Mouse (Mus musculus) limb, embryonic 14.5 days (tissue): Measurements from ENCODE around the gene Tceanc. TPM values are rescaled to one million over a fixed set of nuclear protein-coding genes. Genes with fewer than 3 reads are reported as not detected.

Source experiments
- ATAC-seq: fragments of 200-750 bp; cut with Nextera tagmentation; 2 replicates; pipeline ENCODE4 v1.8.0; 2017; ENCODE audit warnings: low read depth, moderate number of reproducible peaks, moderate TSS enrichment; ENCODE audit not compliant: low FRiP score
- DNase-seq: peaks from one replicate; pipeline ENCODE4 v3.0.0-alpha.2; 2015; ENCODE audit warnings: low spot score
- H3K27ac ChIP-seq: fragments of 300-500 bp; sonication (generic); replicated peaks from 2 replicates; pipeline ENCODE4 v1.5.1; 2014; ENCODE audit warnings: low read depth, mild to moderate bottlenecking, low read length, moderate library complexity, mixed read lengths
- H3K27me3 ChIP-seq: fragments of 300-500 bp; sonication (generic); 2 replicates; pipeline ENCODE4 v1.6.1; 2014; ENCODE audit warnings: low read length, mixed read lengths; ENCODE audit not compliant: control insufficient read depth, insufficient read depth
- H3K36me3 ChIP-seq: fragments of 300-500 bp; sonication (generic); 2 replicates; pipeline ENCODE4 v1.6.1; 2014; ENCODE audit warnings: mild to moderate bottlenecking, low read length, moderate library complexity, mixed read lengths; ENCODE audit not compliant: control insufficient read depth, insufficient read depth
- H3K4me1 ChIP-seq: fragments of 300-500 bp; sonication (generic); 2 replicates; pipeline ENCODE4 v1.6.1; 2014; ENCODE audit warnings: antibody characterized with exemption, low read length, mixed read lengths; ENCODE audit not compliant: control insufficient read depth, insufficient read depth
- H3K4me2 ChIP-seq: fragments of 300-500 bp; sonication (generic); replicated peaks from 2 replicates; pipeline ENCODE4 v1.6.1; 2014; ENCODE audit warnings: low read depth, mild to moderate bottlenecking, low read length, moderate library complexity; ENCODE audit not compliant: severe bottlenecking
- H3K4me3 ChIP-seq: fragments of 300-500 bp; sonication (generic); replicated peaks from 2 replicates; pipeline ENCODE4 v1.5.1; 2014; ENCODE audit warnings: low read length
- H3K9ac ChIP-seq: fragments of 300-500 bp; sonication (generic); 2 replicates; pipeline ENCODE4 v1.6.1; 2014; ENCODE audit warnings: mild to moderate bottlenecking, low read depth, low read length, moderate library complexity; ENCODE audit not compliant: severe bottlenecking
- H3K9me3 ChIP-seq: fragments of 300-500 bp; sonication (generic); 2 replicates; pipeline ENCODE4 v1.6.1; 2016; ENCODE audit warnings: low read length; ENCODE audit not compliant: control insufficient read depth
- POLR2A ChIP-seq: fragments of 200-500 bp; IDR thresholded peaks from 2 replicates; pipeline ENCODE4 v1.8.0; 2012; ENCODE audit warnings: inconsistent platforms, mild to moderate bottlenecking, moderate library complexity, borderline replicate concordance; ENCODE audit not compliant: insufficient read depth, insufficient read length; ENCODE audit errors: extremely low read depth
- WGBS: fragments of 180-500 bp; shearing (Covaris S2); extraction: QIAGEN DNeasy Blood & Tissue Kit; methylation state at CpG from one replicate; pipeline ENCODE4 v1.1.7; 2014; 5-methylcytosine and 5-hydroxymethylcytosine counted together
- polyA plus RNA-seq, 2 experiments: library from polyadenylated mRNA; depleted of rRNA in 1 of 2; stranded (reverse) in 1 of 2; unstranded in 1 of 2; fragments of >200 nt; fragmentation: Nextera tagmentation in 1 of 2; extraction: Ambion mirVana in 1 of 2; gene quantifications; 2 replicates each; pipeline versions ENCODE4 v1.2.1 to v1.2.3; 2012 to 2014

The Tceanc gene
- polyA plus RNA-seq, 2 experiments, result 3.9 to 7.3 TPM

- H3K4me2 ChIP-seq, result no peak overlapping the region
- H3K4me3 ChIP-seq, result no peak overlapping the region
- no peaks in the 10 kb centered on the region for H3K9me3 ChIP-seq
- H3K27me3 ChIP-seq, result no peaks in the 10 kb centered on the region; the same call in 1 of the 2 replicates
- no peak overlapping the region for H3K27ac ChIP-seq
- WGBS, result 80% methylated on average over 2 of the region's 2 CpGs
- no peaks in the 10 kb centered on the region for H3K4me1 ChIP-seq
- DNase-seq (no peak), ATAC-seq (no peak)
- TF ChIP-seq POLR2A, result no peak
- H3K9ac ChIP-seq, result no peak overlapping the region
- no peaks in the 10 kb centered on the region for H3K36me3 ChIP-seq
Observed at GRCm38 (mm10) chrX:166546495-166546894, 28.1 kb upstream of the Tceanc start.

- no peak for ATAC-seq
- no peaks in the 10 kb centered on the region for H3K4me1 ChIP-seq
- no peak for DNase-seq
Observed at GRCm38 (mm10) chrX:166535138-166535537, 16.8 kb upstream of the Tceanc start.

DNA sequence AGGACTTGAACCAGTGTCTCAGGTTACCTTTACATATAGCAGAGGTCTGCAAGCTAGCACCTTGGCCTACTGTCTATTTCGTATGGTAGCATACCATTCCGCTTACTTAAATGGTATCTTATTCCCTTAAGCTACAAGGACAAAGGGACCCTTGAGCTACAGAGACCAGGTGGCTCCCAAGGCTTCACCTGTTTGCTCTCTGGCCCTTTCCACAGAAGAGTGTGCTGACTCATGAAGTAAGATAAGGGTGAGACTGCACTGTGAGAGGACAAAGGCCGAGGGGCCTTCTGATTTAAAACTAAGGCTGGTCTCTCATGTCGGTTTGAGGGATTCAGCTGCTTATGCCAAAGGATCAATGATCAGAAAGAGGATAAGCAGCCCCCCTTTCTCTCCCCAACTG lies 15.1 kb upstream of the Tceanc start:
- TF ChIP-seq POLR2A, result no peak
- DNase-seq, result no peak
- Histone ChIP-seq H3K9ac (no peak overlapping the region), H3K36me3 (no peaks in the 10 kb centered on the region), H3K4me1 (no peaks in the 10 kb centered on the region), H3K4me2 (no peak overlapping the region), H3K4me3 (no peak overlapping the region), H3K27ac (no peak overlapping the region), H3K27me3 (no peaks in the 10 kb centered on the region), H3K9me3 (no peaks in the 10 kb centered on the region)
- no peak for ATAC-seq
- WGBS, result 84% methylated on average over 4 of the region's 4 CpGs

More at GRCm38 (mm10) chrX:166535138-166535537, 16.8 kb upstream of the Tceanc start:
- Histone ChIP-seq H3K27ac (no peak overlapping the region), H3K36me3 (no peaks in the 10 kb centered on the region), H3K9ac (no peak overlapping the region), H3K4me2 (no peak overlapping the region), H3K27me3 (no peaks in the 10 kb centered on the region), H3K9me3 (no peaks in the 10 kb centered on the region), H3K4me3 (no peak overlapping the region)
- TF ChIP-seq POLR2A, result no peak
- WGBS, result 68% methylated on average over 4 of the region's 4 CpGs

DNA sequence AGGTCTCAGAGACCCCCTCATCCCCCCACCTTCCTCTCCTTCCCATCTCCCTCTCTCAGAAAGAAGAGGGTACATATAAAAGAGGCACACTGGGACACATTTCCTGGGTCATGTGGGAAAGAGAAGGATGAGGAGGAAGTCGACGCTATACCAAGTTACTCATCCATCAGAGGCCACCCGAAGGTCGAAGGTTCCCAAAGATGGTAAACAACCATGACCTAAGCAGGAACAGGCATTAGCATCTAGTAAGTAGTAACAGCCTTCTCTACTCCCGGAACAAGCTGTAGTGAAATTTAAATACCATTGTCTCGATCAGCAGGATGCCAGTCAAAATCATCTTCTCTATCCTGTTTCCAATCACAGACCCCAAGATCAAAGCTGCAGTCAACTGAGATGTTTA lies 13.3 kb upstream of the Tceanc start:
- WGBS, result 40% methylated on average over 6 of the region's 6 CpGs
- ATAC-seq, result no peak
- H3K9me3 ChIP-seq, result no peaks in the 10 kb centered on the region
- no peak overlapping the region for H3K27ac ChIP-seq
- no peak overlapping the region for H3K4me3 ChIP-seq
- TF ChIP-seq POLR2A, result no peak
- H3K9ac ChIP-seq, result no peak overlapping the region
- no peaks in the 10 kb centered on the region for H3K36me3 ChIP-seq
- no peak for DNase-seq
- no peaks in the 10 kb centered on the region for H3K27me3 ChIP-seq
- H3K4me1 ChIP-seq, result no peaks in the 10 kb centered on the region
- no peak overlapping the region for H3K4me2 ChIP-seq

- Histone ChIP-seq H3K4me3 (no peak overlapping the region), H3K4me2 (no peak overlapping the region), H3K4me1 (no peaks in the 10 kb centered on the region), H3K36me3 (no peaks in the 10 kb centered on the region), H3K27ac (no peak overlapping the region), H3K27me3 (no peaks in the 10 kb centered on the region), H3K9ac (no peak overlapping the region), H3K9me3 (no peaks in the 10 kb centered on the region)
- ATAC-seq (no peak), DNase-seq (no peak)
- WGBS, result 73% methylated on average over 3 of the region's 3 CpGs
- no peak for TF ChIP-seq POLR2A
Observed at GRCm38 (mm10) chrX:166528126-166528525, 9.8 kb upstream of the Tceanc start.
